Mouse (Mus musculus): Measurements from ENCODE around the gene Camk2n2. TPM values are rescaled to one million over a fixed set of nuclear protein-coding genes. Genes with fewer than 3 reads are reported as not detected.
A peak's percentile ranks its signal among the peaks of the same experiment; 100 is the strongest.
"Not testable (repeated sequence)": the region's sequence is repeated elsewhere in the genome, so short reads cannot be mapped to it uniquely, and the experiment has no call there.

The Camk2n2 gene
- 0.72 and 1.3 TPM in 2 replicates for polyA plus RNA-seq (2014; fragmentation: Nextera tagmentation; extraction: Ambion mirVana)

DNA sequence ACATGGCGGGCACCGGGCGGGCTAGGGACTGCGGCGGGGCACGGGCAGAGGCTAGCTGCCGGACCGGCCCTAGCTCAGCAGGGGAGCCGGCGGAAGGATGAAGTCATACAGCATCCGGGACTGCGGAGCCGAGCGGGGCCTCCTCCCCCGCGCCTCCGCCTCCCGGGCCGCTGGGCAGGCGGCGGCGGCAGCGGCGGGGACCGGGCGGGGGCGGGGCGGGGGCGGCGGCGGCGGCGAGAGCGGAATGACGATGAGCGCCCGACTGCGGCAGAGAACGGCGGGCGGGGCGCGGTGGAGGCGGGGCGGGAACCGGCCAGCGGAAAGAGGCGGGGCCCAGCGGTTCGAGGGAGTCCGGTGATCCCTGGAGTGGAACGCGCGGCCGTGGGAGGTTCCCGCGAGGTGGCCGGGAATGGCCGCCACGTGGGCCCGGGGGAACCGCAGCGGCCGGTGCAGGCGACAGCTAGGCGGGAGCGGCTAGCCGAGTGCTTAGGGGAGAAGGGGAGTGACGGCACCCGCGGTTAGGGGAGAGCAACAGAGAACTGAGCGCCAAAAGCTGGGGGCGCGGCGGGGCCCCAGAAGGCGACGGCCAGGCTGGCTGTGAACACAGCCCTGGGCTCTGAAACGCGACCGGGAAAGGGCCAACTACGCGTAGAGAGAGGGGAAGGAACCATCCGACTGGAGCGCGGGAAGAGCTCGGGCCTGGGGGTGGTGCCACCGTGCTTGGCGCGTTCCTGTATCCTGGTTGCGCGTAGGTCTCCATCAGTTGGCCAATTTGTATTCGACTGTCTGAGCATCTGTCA, at the start of gene Camk2n2:
Camk2n2 (minus strand) TSS at position 97 of the 800 bp plus-strand sequence.
- Histone ChIP-seq H3K27me3 (ENCODE audit: insufficient read depth, low read length) (peaks cover 39% of the 10 kb centered on the region), H3K4me2 (peak within 1 kb of the TSS; percentile 99), H3K9ac (peak within 1 kb of the TSS; percentile 65), H3K9me3 (ENCODE audit: low read depth, low read length) (no peaks in the 10 kb centered on the region), H3K36me3 (ENCODE audit: insufficient read depth) (no peaks in the 10 kb centered on the region), H3K4me1 (ENCODE audit: insufficient read depth) (peaks cover 3% of the 10 kb centered on the region), H3K27ac (ENCODE audit: low read depth) (peak within 1 kb of the TSS; percentile 50; the same call in 1 of the 2 replicates), H3K4me3 (ENCODE audit: low read depth, low read length) (peak within 1 kb of the TSS; percentile 80)
- TF ChIP-seq CTCF (IDR thresholded peaks at IDR 0.05; ENCODE audit: low read depth) = no peak
- peak; percentile 64 for ATAC-seq (ENCODE audit: insufficient read depth)
- WGBS = under 1% methylated on average over 70 of the region's 92 CpGs
- peak; percentile 69 for DNase-seq

DNA sequence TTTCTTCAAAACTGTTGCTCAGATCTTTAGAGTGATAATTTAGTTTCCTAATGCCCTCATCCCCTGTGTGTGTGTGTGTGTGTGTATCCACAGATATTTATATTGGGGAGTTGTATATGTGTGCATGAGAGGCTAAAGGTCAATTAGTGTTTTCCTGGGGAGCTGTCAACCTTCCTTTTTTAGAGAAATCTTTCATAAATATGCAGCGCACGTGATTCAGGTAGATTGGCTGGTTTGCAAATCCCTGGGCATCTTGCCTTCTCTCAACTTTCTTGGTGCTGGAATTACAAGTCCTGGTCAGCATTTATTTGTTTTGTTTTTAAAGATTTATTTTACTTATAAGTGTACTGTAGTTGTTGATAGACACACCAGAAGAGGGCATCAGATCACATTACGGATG, 49.2 kb upstream of the Camk2n2 start:
- WGBS = 74% methylated on average over 3 of the region's 3 CpGs
- Histone ChIP-seq H3K4me2 (no peak overlapping the region), H3K4me1 (ENCODE audit: insufficient read depth) (peaks cover 3% of the 10 kb centered on the region; the same call in 1 of the 2 replicates), H3K27ac (ENCODE audit: low read depth) (no peak overlapping the region), H3K9me3 (ENCODE audit: low read depth, low read length) (no peaks in the 10 kb centered on the region), H3K9ac (no peak overlapping the region), H3K36me3 (ENCODE audit: insufficient read depth) (peaks cover 8% of the 10 kb centered on the region), H3K27me3 (ENCODE audit: insufficient read depth, low read length) (no peaks in the 10 kb centered on the region), H3K4me3 (ENCODE audit: low read depth, low read length) (no peak overlapping the region)
- TF ChIP-seq CTCF (IDR thresholded peaks at IDR 0.05; ENCODE audit: low read depth) = no peak
- ATAC-seq (ENCODE audit: insufficient read depth) (no peak), DNase-seq (no peak)

DNA sequence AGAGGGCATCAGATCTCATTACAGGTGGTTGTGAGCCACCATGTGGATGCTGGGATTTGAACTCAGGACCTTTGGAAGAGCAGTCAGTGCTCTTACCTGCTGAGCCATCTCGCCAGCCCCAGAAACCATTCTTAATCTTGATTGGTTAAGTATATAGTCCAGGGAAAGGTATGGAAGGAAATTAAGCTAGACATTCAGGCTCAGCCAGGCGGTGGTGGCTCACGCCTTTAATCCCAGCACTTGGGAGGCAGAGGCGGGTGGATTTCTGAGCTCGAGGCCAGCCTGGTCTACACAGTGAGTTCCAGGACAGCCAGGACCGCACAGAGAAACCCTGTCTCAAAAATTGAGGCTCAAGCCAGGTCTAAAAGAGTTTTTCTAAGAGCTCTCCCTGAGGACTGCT, 46.9 kb upstream of the Camk2n2 start, which contains the start of gene Eif4g1:
Eif4g1 (plus strand) TSS at position 301 of the 400 bp plus-strand sequence.
- not testable (repeated sequence) for ATAC-seq (ENCODE audit: insufficient read depth); H3K4me1 ChIP-seq (ENCODE audit: insufficient read depth); H3K4me3 ChIP-seq (ENCODE audit: low read depth, low read length); H3K27ac ChIP-seq (ENCODE audit: low read depth); H3K27me3 ChIP-seq (ENCODE audit: insufficient read depth, low read length); H3K9me3 ChIP-seq (ENCODE audit: low read depth, low read length); H3K9ac ChIP-seq; H3K4me2 ChIP-seq; DNase-seq
- 90% methylated on average over 4 of the region's 6 CpGs for WGBS
- H3K36me3 ChIP-seq (ENCODE audit: insufficient read depth) = peaks cover 12% of the 10 kb centered on the region; the same call in 1 of the 2 replicates

DNA sequence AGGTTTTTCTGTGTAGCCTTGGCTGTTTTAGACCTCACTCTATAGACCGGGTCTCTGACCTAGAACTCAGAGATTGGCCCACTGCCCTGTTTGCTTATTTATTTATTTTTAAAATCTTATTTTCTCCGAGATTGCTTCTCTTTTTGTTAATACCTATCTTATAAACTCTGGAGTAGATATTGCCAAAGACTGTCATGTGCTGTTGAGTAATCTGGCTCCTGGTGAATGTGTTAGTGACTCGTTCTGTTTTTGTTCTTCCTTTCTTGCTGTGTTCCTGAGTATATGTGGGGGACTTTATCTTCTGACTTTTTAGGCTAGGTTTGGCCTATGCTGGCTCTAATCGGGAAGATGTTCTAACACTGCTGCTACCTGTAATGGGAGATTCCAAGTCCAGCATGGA, 36.6 kb upstream of the Camk2n2 start:
- Histone ChIP-seq H3K27me3 (ENCODE audit: insufficient read depth, low read length) (no peaks in the 10 kb centered on the region), H3K9me3 (ENCODE audit: low read depth, low read length) (no peaks in the 10 kb centered on the region), H3K36me3 (ENCODE audit: insufficient read depth) (peaks cover 89% of the 10 kb centered on the region), H3K9ac (no peak overlapping the region), H3K4me3 (ENCODE audit: low read depth, low read length) (no peak overlapping the region), H3K4me1 (ENCODE audit: insufficient read depth) (no peaks in the 10 kb centered on the region), H3K4me2 (no peak overlapping the region), H3K27ac (ENCODE audit: low read depth) (no peak overlapping the region)
- WGBS = 87% methylated on average over 4 of the region's 4 CpGs
- no peak for ATAC-seq (ENCODE audit: insufficient read depth)
- TF ChIP-seq CTCF (IDR thresholded peaks at IDR 0.05; ENCODE audit: low read depth) = no peak
- no peak for DNase-seq

DNA sequence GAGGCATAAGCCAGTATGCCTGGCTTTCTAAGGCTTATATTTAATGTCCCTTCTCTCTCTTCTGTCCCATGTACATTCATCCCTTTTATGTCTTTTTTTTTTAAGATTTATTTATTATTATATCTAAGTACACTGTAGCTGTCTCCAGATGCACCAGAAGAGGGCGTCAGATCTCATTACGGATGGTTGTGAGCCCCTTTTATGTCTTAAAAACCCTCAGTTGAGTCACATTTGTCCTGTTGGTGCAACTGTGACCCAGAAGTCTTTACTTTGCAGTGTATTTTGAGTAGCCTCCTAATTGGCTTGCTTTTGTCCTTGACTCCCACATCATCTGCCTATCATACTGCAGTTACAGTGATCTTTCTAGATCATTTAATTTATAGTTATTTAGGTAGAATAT, 32.2 kb upstream of the Camk2n2 start:
- H3K36me3 ChIP-seq (ENCODE audit: insufficient read depth) = peaks cover 46% of the 10 kb centered on the region

DNA sequence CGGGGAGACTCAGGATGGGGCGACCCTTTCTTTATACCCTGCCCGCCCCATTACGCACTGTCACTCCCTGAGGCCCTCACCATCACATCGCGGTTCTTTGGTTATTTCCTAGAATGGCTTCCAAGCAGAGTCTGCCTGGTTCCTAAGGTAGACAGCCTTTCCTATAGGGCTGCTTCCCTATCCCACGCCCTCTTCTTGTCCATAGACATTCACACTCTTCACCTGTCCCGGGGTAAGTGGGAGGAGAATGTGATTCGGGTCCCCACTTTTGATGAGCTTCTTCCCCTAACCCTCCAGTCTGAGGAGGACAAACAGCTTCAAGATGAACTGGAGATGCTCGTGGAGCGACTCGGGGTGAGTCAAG, 30.8 kb upstream of the Camk2n2 start:
- 7% methylated on average over 12 of the region's 12 CpGs for WGBS
- TF ChIP-seq CTCF (IDR thresholded peaks at IDR 0.05; ENCODE audit: low read depth) = no peak
- no peak; the same call in 1 of the 2 replicates for ATAC-seq (ENCODE audit: insufficient read depth)

More for the DNA sequence above, 32.2 kb upstream of the Camk2n2 start:
- no peaks in the 10 kb centered on the region for H3K4me1 ChIP-seq (ENCODE audit: insufficient read depth)
- H3K4me2 ChIP-seq = no peak overlapping the region; the same call in 1 of the 2 replicates
- H3K27me3 ChIP-seq (ENCODE audit: insufficient read depth, low read length) = no peaks in the 10 kb centered on the region
- TF ChIP-seq CTCF (IDR thresholded peaks at IDR 0.05; ENCODE audit: low read depth) = no peak
- ATAC-seq (ENCODE audit: insufficient read depth) = no peak
- no peak for DNase-seq
- H3K9ac ChIP-seq = no peak overlapping the region
- H3K27ac ChIP-seq (ENCODE audit: low read depth) = no peak overlapping the region
- WGBS = 38% methylated on average over 2 of the region's 2 CpGs
- H3K9me3 ChIP-seq (ENCODE audit: low read depth, low read length) = no peaks in the 10 kb centered on the region
- no peak overlapping the region for H3K4me3 ChIP-seq (ENCODE audit: low read depth, low read length)

More for the DNA sequence above, 30.8 kb upstream of the Camk2n2 start:
- Histone ChIP-seq H3K4me3 (ENCODE audit: low read depth, low read length) (peak overlapping the region; percentile 75), H3K36me3 (ENCODE audit: insufficient read depth) (peaks cover 32% of the 10 kb centered on the region), H3K9me3 (ENCODE audit: low read depth, low read length) (no peaks in the 10 kb centered on the region), H3K4me1 (ENCODE audit: insufficient read depth) (no peaks in the 10 kb centered on the region), H3K9ac (peak overlapping the region; percentile 73), H3K27me3 (ENCODE audit: insufficient read depth, low read length) (no peaks in the 10 kb centered on the region), H3K4me2 (peak overlapping the region; percentile 80), H3K27ac (ENCODE audit: low read depth) (no peak overlapping the region)
- no peak for DNase-seq
